Mouse (Mus musculus) cortical plate, adult 2 months (tissue): ENCODE results near the gene Fancc.

ENCODE experiments used
- CTCF ChIP-seq: fragments of 200-500 bp; IDR thresholded peaks from 2 replicates; pipeline ENCODE4 v1.5.1; 2011; ENCODE audit warnings: mild to moderate bottlenecking, control low read depth, low read length; ENCODE audit not compliant: insufficient read depth; ENCODE audit errors: extremely low read depth
- POLR2A ChIP-seq: fragments of 200-500 bp; IDR thresholded peaks from 2 replicates; pipeline ENCODE4 v1.6.1; 2011; ENCODE audit warnings: mild to moderate bottlenecking, low read length, control low read depth; ENCODE audit not compliant: insufficient read depth; ENCODE audit errors: extremely low read depth

DNA sequence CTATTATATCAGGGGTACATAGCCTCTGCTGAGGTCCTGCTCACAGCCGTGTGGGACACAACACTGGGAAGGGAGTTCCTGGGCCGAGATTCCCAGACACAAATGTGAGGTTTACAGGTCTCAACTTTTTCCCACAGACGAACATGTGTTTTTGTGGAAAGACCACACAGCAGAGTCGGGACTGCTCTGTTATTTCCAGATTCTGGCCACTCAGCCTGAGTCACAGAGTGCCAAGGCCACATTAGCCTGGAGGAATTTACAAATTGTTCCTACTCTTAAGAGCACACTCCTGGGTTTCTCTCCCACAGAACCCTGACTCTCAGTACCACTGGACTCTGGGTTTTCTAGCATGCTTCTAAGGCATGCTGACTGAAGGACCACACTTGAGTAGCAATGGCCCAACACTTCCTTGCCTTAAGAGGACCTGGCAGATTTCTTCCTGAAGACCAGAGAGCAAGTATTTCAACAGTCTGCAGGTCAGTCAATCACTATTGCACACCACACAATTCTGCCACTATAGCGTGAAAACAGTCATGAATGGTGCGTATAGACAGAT lies 10.0 kb upstream of the Fancc start:
- TF ChIP-seq CTCF, result no peak
- TF ChIP-seq POLR2A, result no peak
